In genomic region chr8:8491908-8492307, GRCm38 (mm10) we compare ENCODE assay signal across 28 mouse cellular contexts.
DNase-seq lines count a peak whose midpoint lies in the region; ATAC-seq lines count a peak whose summit lies in the region.
"Had no signal": no experiment of that assay in that cellular context is flagged by ENCODE, and none has a peak within 500 bp of the region (broad histone marks: within the 10 kb centered on the region; RNA-seq: fewer than 3 reads in every experiment).

No protein-coding gene starts in this region.

- no peak overlapping the region for H3K4me3 ChIP-seq in forebrain, embryonic 11.5 days (ENCODE audit: low read depth, low read length)
- H3K4me3 ChIP-seq in forebrain, embryonic 13.5 days, result no peak overlapping the region
- H3K4me3 ChIP-seq in liver, embryonic 11.5 days (ENCODE audit: low read depth, low read length), result no peak overlapping the region
- H3K4me3 ChIP-seq in liver, embryonic 12.5 days, result no peak overlapping the region
- H3K4me3 ChIP-seq: embryonic facial prominence, embryonic 13.5 days; embryonic facial prominence, embryonic 15.5 days; erythroblast, embryonic 14.5 days; forebrain, embryonic 10.5 days had no signal

- peak; percentile 25 for DNase-seq in forebrain, embryonic 11.5 days (ENCODE audit: low spot score)
- no peak for DNase-seq in frontal cortex, postnatal 14 days (ENCODE audit: low spot score in 2 of 2)
- DNase-seq in liver, embryonic 11.5 days (ENCODE audit: low spot score), result peak; percentile 31
- peak; percentile 29 for DNase-seq in brain, adult 2 months (ENCODE audit: low read depth, low spot score)
- DNase-seq: adrenal gland, adult 8-10 months; adrenal gland, postnatal 14 days; adrenal gland, postnatal 36 days; B cell, adult 2 months; cerebellum, adult 11 months; cerebellum, adult 18-20 months; cerebellum, adult 8-10 months; cerebellum, adult 9-11 months; cerebellum, postnatal 14 days; cerebellum, postnatal 36 days; embryo, embryonic 11 days had no signal

- 86% methylated on average over 2 of the region's 2 CpGs for WGBS in forebrain, embryonic 11.5 days
- whole genome bisulfite sequencing in forebrain, embryonic 13.5 days, result 90% methylated on average over 2 of the region's 2 CpGs
- 63% methylated on average over 2 of the region's 2 CpGs for WGBS in liver, embryonic 11.5 days
- 31% methylated on average over 2 of the region's 2 CpGs for WGBS in liver, embryonic 12.5 days (ENCODE audit: insufficient replicate concordance)

- H3K4me2 ChIP-seq in forebrain, embryonic 11.5 days (ENCODE audit: low read depth, low read length, severe bottlenecking), result no peak overlapping the region
- no peak overlapping the region for H3K4me2 ChIP-seq in forebrain, embryonic 13.5 days
- H3K4me2 ChIP-seq in liver, embryonic 11.5 days, result no peak overlapping the region
- H3K4me2 ChIP-seq in liver, embryonic 12.5 days, result no peak overlapping the region
- H3K4me2 ChIP-seq: embryonic facial prominence, embryonic 13.5 days; embryonic facial prominence, embryonic 15.5 days had no signal

- peaks cover 5% of the 10 kb centered on the region; the same call in 1 of the 2 replicates for H3K27me3 ChIP-seq in forebrain, embryonic 11.5 days (ENCODE audit: control insufficient read depth, insufficient read depth, low read length)
- H3K27me3 ChIP-seq in forebrain, embryonic 13.5 days, result peaks cover 6% of the 10 kb centered on the region; the same call in 1 of the 2 replicates
- H3K27me3 ChIP-seq in liver, embryonic 11.5 days (replicated peaks; ENCODE audit: control insufficient read depth, insufficient read depth, low read length), result peaks cover 8% of the 10 kb centered on the region; the same call in 1 of the 2 replicates
- peaks cover 24% of the 10 kb centered on the region; the same call in 1 of the 2 replicates for H3K27me3 ChIP-seq in liver, embryonic 12.5 days (replicated peaks)
- H3K27me3 ChIP-seq: CH12.LX, Patski had no signal

- H3K27ac ChIP-seq in forebrain, embryonic 11.5 days (ENCODE audit: low read depth, low read length), result no peak overlapping the region
- no peak overlapping the region for H3K27ac ChIP-seq in forebrain, embryonic 13.5 days
- H3K27ac ChIP-seq in liver, embryonic 11.5 days (ENCODE audit: low read depth, low read length), result no peak overlapping the region
- no peak overlapping the region for H3K27ac ChIP-seq in liver, embryonic 12.5 days
- H3K27ac ChIP-seq: embryonic facial prominence, embryonic 13.5 days; embryonic facial prominence, embryonic 15.5 days; forebrain, embryonic 10.5 days had no signal

- H3K9me3 ChIP-seq in forebrain, embryonic 11.5 days (ENCODE audit: control insufficient read depth, low read length), result no peaks in the 10 kb centered on the region
- no peaks in the 10 kb centered on the region for H3K9me3 ChIP-seq in forebrain, embryonic 13.5 days (replicated peaks)
- no peaks in the 10 kb centered on the region for H3K9me3 ChIP-seq in liver, embryonic 11.5 days (ENCODE audit: control insufficient read depth, low read length)
- no peaks in the 10 kb centered on the region for H3K9me3 ChIP-seq in liver, embryonic 12.5 days (replicated peaks)
- H3K9me3 ChIP-seq: embryonic facial prominence, embryonic 13.5 days; embryonic facial prominence, embryonic 15.5 days; forebrain, embryonic 10.5 days had no signal

- no peak overlapping the region for H3K9ac ChIP-seq in forebrain, embryonic 11.5 days (ENCODE audit: low read length)
- H3K9ac ChIP-seq in forebrain, embryonic 13.5 days, result no peak overlapping the region
- H3K9ac ChIP-seq in liver, embryonic 11.5 days (ENCODE audit: low read depth, low read length), result no peak overlapping the region
- no peak overlapping the region for H3K9ac ChIP-seq in liver, embryonic 12.5 days
- H3K9ac ChIP-seq: embryonic facial prominence, embryonic 13.5 days; embryonic facial prominence, embryonic 15.5 days had no signal

- no peak for ATAC-seq in forebrain, embryonic 11.5 days (replicated peaks; ENCODE audit: low FRiP score)
- ATAC-seq in forebrain, embryonic 13.5 days, result no peak
- peak; percentile 53 for ATAC-seq in frontal cortex, adult (ENCODE audit: low TSS enrichment)
- ATAC-seq in liver, embryonic 11.5 days (replicated peaks; ENCODE audit: low FRiP score), result no peak
- ATAC-seq in liver, embryonic 12.5 days, result no peak
- ATAC-seq: activated CD4-positive, CD25-positive, alpha-beta regulatory T cell, adult 4 months; CD4-positive, CD25-positive, alpha-beta regulatory T cell, adult 4 months; forebrain, embryonic 14.5 days; Patski had no signal

- H3K4me1 ChIP-seq in forebrain, embryonic 11.5 days (replicated peaks; ENCODE audit: control insufficient read depth, insufficient read depth, low read length), result peaks cover 24% of the 10 kb centered on the region
- H3K4me1 ChIP-seq in forebrain, embryonic 13.5 days, result peaks cover 35% of the 10 kb centered on the region
- H3K4me1 ChIP-seq in liver, embryonic 11.5 days (replicated peaks; ENCODE audit: control insufficient read depth, insufficient read depth, low read length), result peaks cover 18% of the 10 kb centered on the region
- H3K4me1 ChIP-seq in liver, embryonic 12.5 days, result peaks cover 32% of the 10 kb centered on the region

- no peaks in the 10 kb centered on the region for H3K36me3 ChIP-seq in forebrain, embryonic 11.5 days (ENCODE audit: control insufficient read depth, insufficient read depth, low read length)
- no peaks in the 10 kb centered on the region for H3K36me3 ChIP-seq in forebrain, embryonic 13.5 days (ENCODE audit: poor library complexity, severe bottlenecking)
- H3K36me3 ChIP-seq in liver, embryonic 11.5 days (ENCODE audit: control insufficient read depth, insufficient read depth, low read length), result no peaks in the 10 kb centered on the region
- no peaks in the 10 kb centered on the region for H3K36me3 ChIP-seq in liver, embryonic 12.5 days
- H3K36me3 ChIP-seq: embryonic facial prominence, embryonic 13.5 days; embryonic facial prominence, embryonic 15.5 days; forebrain, embryonic 10.5 days; G1E had no signal

Comparison
In these comparisons a context has a peak if more than half of its experiments do, and no peak if none do; other contexts are left out.
1. DNase-seq: peak in forebrain, embryonic 11.5 days (single experiment), liver, embryonic 11.5 days (single experiment) and brain, adult 2 months (single experiment); none in frontal cortex, postnatal 14 days (0 of 2).